Mouse (Mus musculus) Muller cell, postnatal 12 days (primary cell): ENCODE data around the gene A430078G23Rik.

Experiments
- DNase-seq: peaks from one replicate; pipeline ENCODE4 v3.0.0-alpha.2; 2015; ENCODE audit errors: inconsistent ontology term

The A430078G23Rik gene

GRCm38 (mm10) chr8:3348142-3348823 lies 4.9 kb upstream of the A430078G23Rik start:
- no peak for DNase-seq

DNA sequence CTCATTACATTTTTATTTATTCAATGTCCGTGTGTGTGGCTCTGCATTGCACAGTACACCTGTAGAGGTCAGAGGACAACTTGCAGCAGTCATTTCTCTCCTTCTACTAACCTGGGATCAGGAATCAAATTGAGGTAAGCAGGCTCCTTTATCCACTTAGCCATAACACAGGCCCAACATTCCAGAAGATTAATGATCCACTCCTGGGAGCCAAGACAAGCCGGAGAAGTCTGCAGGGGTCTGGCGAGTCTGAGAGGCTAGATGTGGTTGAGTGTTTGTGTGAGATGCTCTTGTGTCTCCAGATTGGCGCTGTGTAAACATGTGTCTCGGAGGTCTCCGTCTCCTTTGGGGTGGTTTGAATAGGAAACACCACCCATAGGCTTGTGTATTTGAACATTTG lies 2.5 kb upstream of the A430078G23Rik start:
- no peak for DNase-seq

DNA sequence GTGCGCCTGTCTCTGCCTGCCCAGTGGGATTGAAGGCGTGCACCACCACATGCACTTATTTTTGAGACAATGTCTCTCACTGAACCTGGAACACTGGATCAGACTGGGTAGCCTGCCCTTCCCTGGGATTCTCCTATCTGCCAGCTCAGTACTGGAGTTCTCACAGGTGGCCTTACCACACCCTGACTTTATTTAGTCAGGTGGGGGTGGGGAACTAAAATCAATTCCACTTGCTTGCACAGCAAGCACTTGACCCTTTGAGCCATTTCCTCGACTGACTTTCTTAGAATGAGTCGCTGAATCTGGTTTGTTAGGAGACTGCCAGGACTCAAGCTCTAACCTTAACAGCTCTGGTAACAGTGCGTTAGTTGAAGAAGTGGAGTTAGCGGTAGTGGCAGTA lies 500 bp upstream of the A430078G23Rik start:
- DNase-seq: no peak

DNA sequence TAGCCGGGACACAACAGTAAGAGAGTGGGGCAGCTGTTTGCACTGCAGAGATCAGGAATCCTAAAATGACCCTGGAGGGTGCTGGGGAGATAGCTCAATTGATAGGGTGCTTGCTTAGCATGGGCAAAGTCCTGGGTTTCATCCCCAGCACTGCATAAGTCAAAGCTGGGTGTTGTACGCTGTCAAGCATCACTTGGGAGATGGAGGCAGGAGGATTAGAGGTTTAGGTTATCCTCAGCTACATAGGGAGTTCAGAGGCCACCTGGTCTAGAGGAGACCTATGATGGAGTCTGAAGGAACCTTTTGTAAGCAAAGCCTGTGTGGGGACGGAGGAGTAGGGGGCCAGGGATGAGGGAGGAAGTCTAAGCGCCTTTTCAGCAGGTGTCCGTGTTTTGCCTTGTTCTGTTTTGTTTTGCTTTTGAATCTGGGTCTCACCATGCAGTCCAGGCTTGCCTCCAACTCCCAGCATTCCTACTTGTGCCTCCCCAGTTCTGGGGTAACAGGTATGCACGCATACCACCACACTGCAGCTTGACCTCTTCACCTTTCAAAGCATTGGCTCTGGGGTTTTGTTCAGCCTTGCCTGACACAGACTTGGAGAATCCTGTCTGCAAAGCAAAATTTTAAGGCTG lies 712 bp downstream of the A430078G23Rik start:
- no peak for DNase-seq

- no peak for DNase-seq
These were observed 1.2 kb downstream of the A430078G23Rik start for GRCm38 (mm10) chr8:3354443-3354812.

DNA sequence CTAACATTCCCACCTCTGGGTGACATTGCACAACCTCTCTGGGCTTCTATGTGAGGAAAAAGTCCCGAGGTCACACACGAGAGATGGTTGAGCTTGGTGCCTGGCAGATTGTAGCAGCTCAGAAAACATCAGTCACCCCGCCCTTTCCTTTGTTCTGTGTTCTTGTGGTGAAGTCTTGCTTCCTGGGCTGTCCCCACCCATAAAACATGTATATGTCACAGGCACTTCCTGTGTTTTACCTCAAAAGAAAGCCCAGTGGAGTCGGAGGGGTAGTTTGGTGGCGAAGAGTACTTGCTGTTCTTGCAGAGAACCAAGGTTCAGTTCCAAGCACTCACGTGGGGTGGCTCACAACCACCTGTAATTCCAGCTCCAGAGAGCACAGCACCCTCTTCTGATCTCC lies 2.4 kb downstream of the A430078G23Rik start:
- no peak for DNase-seq

- DNase-seq: peak; percentile 79
These were observed 4.8 kb downstream of the A430078G23Rik start for GRCm38 (mm10) chr8:3358060-3358459.

DNA sequence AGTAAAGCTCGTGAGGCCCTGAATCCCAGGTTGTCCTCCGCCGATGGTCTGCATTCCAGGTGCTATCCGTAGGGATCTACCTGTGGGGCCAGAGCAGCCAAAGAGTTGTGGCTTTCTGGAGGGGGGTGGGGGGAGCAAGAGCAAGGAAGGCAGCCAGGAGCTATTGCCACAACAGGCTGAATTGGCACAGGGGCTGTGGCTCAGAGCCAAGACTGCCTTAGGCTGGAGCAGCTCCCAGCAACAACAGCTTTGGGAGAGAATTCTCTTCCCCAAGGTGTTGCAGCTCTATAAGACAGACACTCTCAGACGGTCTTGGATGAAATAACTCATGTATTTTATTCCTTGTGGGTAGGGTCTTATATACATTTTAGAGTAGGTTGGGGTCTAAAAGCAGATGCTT lies 13.9 kb downstream of the A430078G23Rik start:
- DNase-seq: no peak

DNA sequence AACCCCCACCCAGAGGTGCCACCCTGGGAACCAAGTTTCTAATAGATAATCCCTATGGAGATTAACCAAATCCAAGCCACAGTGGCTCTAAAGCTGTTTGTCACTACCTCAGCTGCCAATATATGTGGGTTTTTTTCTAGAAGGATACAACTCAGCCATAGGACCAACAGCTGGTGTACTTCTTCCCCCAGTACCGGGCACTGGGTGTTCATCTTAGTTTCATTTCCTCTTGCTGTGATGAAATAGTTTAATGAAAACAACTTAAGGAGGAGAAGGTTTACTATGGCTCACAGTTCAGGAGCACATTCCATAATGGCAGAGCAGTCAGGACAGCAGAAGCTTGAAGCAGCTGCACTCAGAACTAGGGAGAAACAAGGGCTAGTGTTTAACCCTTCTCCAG lies 14.9 kb downstream of the A430078G23Rik start:
- DNase-seq: no peak

DNA sequence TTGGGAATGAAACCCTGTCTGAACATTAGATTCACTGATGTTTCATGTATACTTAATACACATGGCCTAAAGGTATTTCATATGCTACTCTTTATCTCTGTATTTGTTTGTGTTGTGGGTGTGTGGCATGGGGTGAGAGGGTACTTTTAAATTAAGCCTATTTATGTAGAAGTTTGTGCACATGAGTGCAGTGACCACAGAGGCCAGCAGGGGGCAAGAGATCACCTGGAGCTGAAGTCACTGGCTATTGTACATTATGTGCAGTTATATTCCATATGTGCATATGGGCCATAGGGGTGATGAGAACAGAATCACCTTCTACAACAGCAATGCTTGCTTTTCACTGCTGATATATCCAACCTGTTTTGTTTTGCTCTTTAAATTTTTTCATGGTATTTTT lies 22.5 kb downstream of the A430078G23Rik start:
- no peak for DNase-seq

- no peak for DNase-seq
These were observed 23.5 kb downstream of the A430078G23Rik start for GRCm38 (mm10) chr8:3376641-3377274.

- peak; percentile 28 for DNase-seq
These were observed 34.1 kb downstream of the A430078G23Rik start for GRCm38 (mm10) chr8:3387286-3387685.

GRCm38 (mm10) chr8:3388591-3389338 lies 35.5 kb downstream of the A430078G23Rik start:
- DNase-seq: no peak

GRCm38 (mm10) chr8:3389506-3389905 lies 36.3 kb downstream of the A430078G23Rik start:
- DNase-seq: no peak

GRCm38 (mm10) chr8:3392293-3392692 lies 39.1 kb downstream of the A430078G23Rik start:
- DNase-seq: peak; percentile 57

- peak; percentile 89 for DNase-seq
These were observed 39.8 kb downstream of the A430078G23Rik start, which contains the start of gene Arhgef18 for GRCm38 (mm10) chr8:3392771-3393710. Gene Arhgef18, plus strand, starts transcription at chr8:3393006.

DNA sequence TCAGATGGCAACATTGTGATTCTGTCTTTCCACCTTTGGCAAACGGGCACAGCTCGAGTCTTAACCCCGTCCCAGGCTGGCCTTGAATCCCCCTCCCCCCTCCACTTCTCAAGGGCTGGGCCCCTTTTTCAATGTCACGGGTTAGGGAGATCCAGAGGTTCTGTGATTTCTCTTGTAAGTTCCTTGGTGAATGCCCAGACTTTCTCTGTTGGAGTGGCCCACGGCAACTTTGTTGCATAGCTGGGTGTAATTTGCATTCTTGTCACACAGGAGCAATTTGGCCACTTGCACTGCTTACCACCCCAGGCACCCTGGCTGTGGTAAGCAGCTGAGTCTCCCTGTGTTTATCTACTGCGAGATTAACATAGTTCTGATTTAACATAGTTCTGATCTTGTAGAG lies 41.4 kb downstream of the A430078G23Rik start:
- peak; percentile 72 for DNase-seq

- no peak for DNase-seq
These were observed 42.0 kb downstream of the A430078G23Rik start for GRCm38 (mm10) chr8:3395246-3395645.

DNA sequence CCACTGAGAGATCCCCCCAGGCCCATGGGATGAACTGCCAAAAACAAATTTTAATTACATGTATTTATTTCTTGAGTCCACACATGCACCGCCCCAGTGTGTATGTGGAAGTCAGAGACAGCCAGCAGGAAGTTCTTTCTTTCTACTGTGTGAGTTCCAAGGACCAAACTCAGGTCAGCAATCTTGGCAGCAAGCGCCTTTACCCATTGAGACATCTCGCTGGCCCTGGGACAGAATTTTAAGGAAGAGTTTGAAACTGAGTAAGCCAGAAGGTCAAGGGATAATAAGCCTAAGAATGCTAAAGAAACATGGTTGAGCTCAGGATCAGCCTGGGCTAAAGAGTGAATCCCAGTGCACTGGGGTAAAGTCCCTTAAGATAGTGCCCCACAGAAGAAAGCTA lies 44.4 kb downstream of the A430078G23Rik start:
- DNase-seq: no peak

DNA sequence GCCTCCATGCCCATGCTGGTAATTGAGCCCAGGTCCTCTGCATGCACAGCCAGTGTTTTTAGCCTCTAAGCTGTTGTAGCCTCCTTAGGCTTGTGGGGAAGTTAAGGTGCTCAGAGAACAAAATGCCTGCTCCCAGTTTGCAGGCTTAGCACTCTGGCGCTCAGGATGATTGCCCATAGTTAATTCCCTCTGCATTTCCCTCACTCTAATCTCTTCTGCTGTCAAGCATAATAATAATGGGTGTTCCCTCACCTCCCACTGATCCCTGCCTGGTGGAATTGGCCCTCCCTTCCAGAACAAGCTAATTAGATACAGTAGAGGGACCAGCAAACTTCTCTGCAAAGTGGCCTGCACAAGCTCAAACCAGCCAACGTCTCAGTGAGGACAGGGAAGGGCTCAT lies 47.3 kb downstream of the A430078G23Rik start:
- no peak for DNase-seq

DNA sequence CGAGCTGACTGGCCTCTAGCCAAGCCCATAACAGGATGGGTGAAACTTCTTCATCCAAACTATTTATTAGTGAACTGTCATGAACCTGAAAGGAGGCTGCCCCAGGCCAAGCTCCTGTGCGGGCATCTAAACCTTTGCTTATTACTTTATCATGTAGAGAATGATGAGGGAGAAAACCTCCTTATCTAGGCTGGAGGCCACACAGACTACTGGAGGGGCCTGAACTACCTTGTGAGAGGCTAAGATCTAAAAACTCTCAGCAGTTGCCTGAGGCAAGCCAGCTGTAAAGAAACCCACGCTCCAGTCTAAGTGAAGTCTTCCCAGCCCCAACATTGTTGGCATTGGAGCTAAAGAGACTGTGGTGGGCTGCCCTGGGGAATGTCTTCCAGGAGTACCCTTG lies 54.2 kb downstream of the A430078G23Rik start:
- DNase-seq: no peak
